Mouse (Mus musculus) kidney, postnatal 0 days (tissue): ENCODE measurements at regions not wholly inside any gene's neighbourhood (a gene's known extent, or its start where the extent isn't known, plus 50 kb on each side); places are given as distances from the start of the nearest gene placed in this dataset.

Experiments
- ATAC-seq: fragments of 200-750 bp; cut with Nextera tagmentation; replicated peaks from 2 replicates; pipeline ENCODE4 v1.8.0; 2017; ENCODE audit warnings: low read depth, moderate number of reproducible peaks, moderate TSS enrichment, moderate library complexity; ENCODE audit not compliant: low FRiP score
- DNase-seq: peaks from one replicate; pipeline ENCODE4 v3.0.0-alpha.2; 2016; ENCODE audit warnings: low spot score
- H3K27ac ChIP-seq: fragments of 300-500 bp; sonication (generic); 2 replicates; pipeline ENCODE4 v1.5.1; 2014; ENCODE audit warnings: mild to moderate bottlenecking
- H3K27me3 ChIP-seq: fragments of 300-500 bp; sonication (generic); 2 replicates; pipeline ENCODE4 v1.6.1; 2014; ENCODE audit warnings: low read length, mixed read lengths; ENCODE audit not compliant: insufficient read depth
- H3K36me3 ChIP-seq: fragments of 300-500 bp; sonication (generic); 2 replicates; pipeline ENCODE4 v1.6.1; 2014; ENCODE audit warnings: low read length, mixed read lengths; ENCODE audit not compliant: insufficient read depth
- H3K4me1 ChIP-seq: fragments of 300-500 bp; sonication (generic); replicated peaks from 2 replicates; pipeline ENCODE4 v1.6.1; 2014; ENCODE audit warnings: antibody characterized with exemption, low read length, mixed read lengths; ENCODE audit not compliant: insufficient read depth
- H3K4me2 ChIP-seq: fragments of 300-500 bp; sonication (generic); 2 replicates; pipeline ENCODE4 v1.6.1; 2014; ENCODE audit warnings: mild to moderate bottlenecking, low read length, moderate library complexity, mixed read lengths
- H3K4me3 ChIP-seq: fragments of 300-500 bp; sonication (generic); replicated peaks from 2 replicates; pipeline ENCODE4 v1.5.1; 2014; ENCODE audit warnings: low read depth, low read length
- H3K9ac ChIP-seq: fragments of 300-500 bp; sonication (generic); 2 replicates; pipeline ENCODE4 v1.6.1; 2014; ENCODE audit warnings: low read depth, low read length
- H3K9me3 ChIP-seq: fragments of 300-500 bp; sonication (generic); replicated peaks from 2 replicates; pipeline ENCODE4 v1.6.1; 2016; ENCODE audit warnings: low read length, inconsistent platforms, mixed read lengths
- CTCF ChIP-seq: IDR thresholded peaks from 2 replicates; pipeline ENCODE4 v1.5.1; 2016; ENCODE audit warnings: antibody characterized with exemption, low read depth, mild to moderate bottlenecking, moderate library complexity
- WGBS: fragments of 180-500 bp; shearing (Covaris S2); extraction: QIAGEN DNeasy Blood & Tissue Kit; methylation state at CpG from one replicate; pipeline ENCODE4 v1.1.7; 2014; 5-methylcytosine and 5-hydroxymethylcytosine counted together

GRCm38 (mm10) chr5:17247732-17248606, 125.0 kb upstream of the Speer4f2 start:
- ATAC-seq = no peak; the same call in 1 of the 2 replicates
- DNase-seq = peak; percentile 9

GRCm38 (mm10) chr5:17260541-17261325, 112.2 kb upstream of the Speer4f2 start:
- 67% methylated on average over 2 of the region's 2 CpGs for WGBS
- no peak overlapping the region for H3K9ac ChIP-seq
- ATAC-seq (no peak), DNase-seq (no peak)
- H3K27me3 ChIP-seq = no peaks in the 10 kb centered on the region
- H3K36me3 ChIP-seq = no peaks in the 10 kb centered on the region
- H3K4me3 ChIP-seq = no peak overlapping the region
- no peaks in the 10 kb centered on the region for H3K4me1 ChIP-seq
- TF ChIP-seq CTCF = no peak
- H3K4me2 ChIP-seq = no peak overlapping the region
- no peaks in the 10 kb centered on the region for H3K9me3 ChIP-seq
- H3K27ac ChIP-seq = no peak overlapping the region

More at GRCm38 (mm10) chr5:17247732-17248606, 125.0 kb upstream of the Speer4f2 start:
- H3K4me3 ChIP-seq = no peak overlapping the region
- H3K36me3 ChIP-seq = no peaks in the 10 kb centered on the region
- no peak overlapping the region for H3K4me2 ChIP-seq
- no peak overlapping the region for H3K9ac ChIP-seq
- 46% methylated on average over 5 of the region's 5 CpGs for WGBS
- H3K27ac ChIP-seq = no peak overlapping the region
- H3K27me3 ChIP-seq = no peaks in the 10 kb centered on the region
- H3K4me1 ChIP-seq = no peaks in the 10 kb centered on the region
- no peaks in the 10 kb centered on the region for H3K9me3 ChIP-seq
- TF ChIP-seq CTCF = no peak

- DNase-seq (no peak), ATAC-seq (no peak)
- no peaks in the 10 kb centered on the region for H3K27me3 ChIP-seq
- TF ChIP-seq CTCF = no peak
- no peaks in the 10 kb centered on the region for H3K9me3 ChIP-seq
- no peak overlapping the region for H3K4me2 ChIP-seq
- H3K27ac ChIP-seq = no peak overlapping the region
- WGBS = 35% methylated on average over 1 of the region's 1 CpGs
- no peak overlapping the region for H3K4me3 ChIP-seq
- H3K36me3 ChIP-seq = no peaks in the 10 kb centered on the region
- no peaks in the 10 kb centered on the region for H3K4me1 ChIP-seq
- no peak overlapping the region for H3K9ac ChIP-seq
These were observed 110.9 kb upstream of the Speer4f2 start for GRCm38 (mm10) chr5:17262126-17262525.

GRCm38 (mm10) chr5:17271153-17271552, 101.8 kb upstream of the Speer4f2 start:
- ATAC-seq (no peak), DNase-seq (no peak)
- Histone ChIP-seq H3K4me2 (no peak overlapping the region), H3K36me3 (no peaks in the 10 kb centered on the region), H3K4me3 (no peak overlapping the region), H3K27ac (peak overlapping the region; percentile 10), H3K9me3 (no peaks in the 10 kb centered on the region), H3K27me3 (no peaks in the 10 kb centered on the region), H3K4me1 (no peaks in the 10 kb centered on the region), H3K9ac (no peak overlapping the region)
- WGBS = 93% methylated on average over 2 of the region's 2 CpGs
- no peak for TF ChIP-seq CTCF

- ATAC-seq (peak; percentile 59; the same call in 1 of the 2 replicates), DNase-seq (peak; percentile 44)
- no peaks in the 10 kb centered on the region for H3K9me3 ChIP-seq
- no peak for TF ChIP-seq CTCF
- WGBS = 55% methylated on average over 3 of the region's 3 CpGs
- H3K27ac ChIP-seq = peak overlapping the region; percentile 39
- H3K9ac ChIP-seq = no peak overlapping the region
- H3K4me3 ChIP-seq = no peak overlapping the region
- no peaks in the 10 kb centered on the region for H3K36me3 ChIP-seq
- H3K4me2 ChIP-seq = no peak overlapping the region
- H3K27me3 ChIP-seq = no peaks in the 10 kb centered on the region
- H3K4me1 ChIP-seq = no peaks in the 10 kb centered on the region
These were observed 101.1 kb upstream of the Speer4f2 start for GRCm38 (mm10) chr5:17271722-17272479.

- H3K4me2 ChIP-seq = no peak overlapping the region
- H3K4me1 ChIP-seq = no peaks in the 10 kb centered on the region
- no peak overlapping the region for H3K9ac ChIP-seq
- ATAC-seq = no peak
- 81% methylated on average over 2 of the region's 2 CpGs for WGBS
- no peak overlapping the region for H3K27ac ChIP-seq
- no peaks in the 10 kb centered on the region for H3K9me3 ChIP-seq
- no peaks in the 10 kb centered on the region for H3K36me3 ChIP-seq
- no peak for DNase-seq
- no peaks in the 10 kb centered on the region for H3K27me3 ChIP-seq
- H3K4me3 ChIP-seq = no peak overlapping the region
- no peak for TF ChIP-seq CTCF
These were observed 97.6 kb upstream of the Speer4f2 start for GRCm38 (mm10) chr5:17275346-17275745.
